Mouse (Mus musculus) ES-Bruce4 (cell line): ENCODE results near the gene Mmgt2. TPM values are rescaled to one million over a fixed set of nuclear protein-coding genes. Genes with fewer than 3 reads are reported as not detected.

ENCODE experiments used
- H3K27ac ChIP-seq: 2 replicates; pipeline ENCODE4 v1.5.1; 2012; ENCODE audit warnings: low read length, inconsistent platforms; ENCODE audit not compliant: insufficient read depth
- H3K27me3 ChIP-seq: 2 replicates; pipeline ENCODE4 v1.6.1; 2012; ENCODE audit warnings: mild to moderate bottlenecking, low read length, inconsistent platforms; ENCODE audit not compliant: control insufficient read depth, poor library complexity, insufficient read depth, severe bottlenecking
- H3K36me3 ChIP-seq: 2 replicates; pipeline ENCODE4 v1.6.1; 2012; ENCODE audit warnings: inconsistent platforms, mild to moderate bottlenecking, low read length, moderate library complexity; ENCODE audit not compliant: control insufficient read depth, poor library complexity, insufficient read depth, severe bottlenecking
- H3K4me1 ChIP-seq: one replicate; pipeline ENCODE4 v1.8.1; 2011; ENCODE audit warnings: low read length; ENCODE audit not compliant: control insufficient read depth, insufficient read depth
- H3K4me3 ChIP-seq: 2 replicates; pipeline ENCODE4 v1.5.1; 2011; ENCODE audit warnings: low read depth, mild to moderate bottlenecking, low read length
- H3K9ac ChIP-seq: 2 replicates; pipeline ENCODE4 v1.6.1; 2012; ENCODE audit warnings: low read depth, mild to moderate bottlenecking, inconsistent platforms; ENCODE audit not compliant: poor library complexity, severe bottlenecking
- H3K9me3 ChIP-seq: replicated peaks from 2 replicates; pipeline ENCODE4 v1.6.1; 2012; ENCODE audit warnings: mild to moderate bottlenecking, low read length, inconsistent platforms; ENCODE audit not compliant: control insufficient read depth, poor library complexity, insufficient read depth, severe bottlenecking
- CTCF ChIP-seq: IDR thresholded peaks from one replicate; pipeline ENCODE4 v1.8.1; 2011; ENCODE audit warnings: low read depth, low read length
- EP300 ChIP-seq: IDR thresholded peaks from 2 replicates; pipeline ENCODE4 v1.6.1; 2011; ENCODE audit warnings: low read depth, low read length; ENCODE audit not compliant: insufficient read depth
- POLR2A ChIP-seq: IDR thresholded peaks from one replicate; pipeline ENCODE4 v1.8.1; 2011; ENCODE audit warnings: low read length; ENCODE audit not compliant: insufficient read depth
- polyA plus RNA-seq: library from polyadenylated mRNA; stranded (reverse); fragments of >200 nt; gene quantifications from 2 replicates; pipeline ENCODE4 v1.2.4, GENCODE M21; 2011; ENCODE audit warnings: low read depth; ENCODE audit not compliant: missing spikeins, insufficient read depth, insufficient read length

The Mmgt2 gene
- polyA plus RNA-seq, 1 experiment = 12.6 TPM

DNA sequence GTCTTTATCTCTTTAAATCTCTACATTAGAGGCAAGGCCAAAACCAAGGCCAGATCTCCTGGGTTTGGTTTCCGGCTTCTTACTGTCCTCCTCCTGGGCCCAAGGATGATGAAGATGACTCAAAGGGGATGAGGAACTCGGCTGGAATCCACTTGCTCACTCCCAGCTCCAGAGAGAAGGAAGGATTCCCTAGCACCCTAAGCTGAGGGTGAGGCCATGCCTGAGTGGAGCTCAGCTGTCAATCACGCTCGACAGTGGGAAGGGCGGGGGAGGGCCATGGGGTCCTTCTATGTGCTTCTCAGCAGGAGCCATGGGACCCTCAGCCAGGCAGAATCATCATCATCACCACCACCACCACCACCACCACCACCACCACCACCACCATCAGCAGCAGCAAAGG lies 11.1 kb upstream of the Mmgt2 start:
- Histone ChIP-seq H3K27me3 (no peaks in the 10 kb centered on the region), H3K4me3 (no peak overlapping the region), H3K9me3 (no peaks in the 10 kb centered on the region), H3K4me1 (no peaks in the 10 kb centered on the region), H3K27ac (no peak overlapping the region), H3K9ac (no peak overlapping the region), H3K36me3 (no peaks in the 10 kb centered on the region)
- no peak for TF ChIP-seq CTCF
- no peak for TF ChIP-seq EP300
- no peak for TF ChIP-seq POLR2A

DNA sequence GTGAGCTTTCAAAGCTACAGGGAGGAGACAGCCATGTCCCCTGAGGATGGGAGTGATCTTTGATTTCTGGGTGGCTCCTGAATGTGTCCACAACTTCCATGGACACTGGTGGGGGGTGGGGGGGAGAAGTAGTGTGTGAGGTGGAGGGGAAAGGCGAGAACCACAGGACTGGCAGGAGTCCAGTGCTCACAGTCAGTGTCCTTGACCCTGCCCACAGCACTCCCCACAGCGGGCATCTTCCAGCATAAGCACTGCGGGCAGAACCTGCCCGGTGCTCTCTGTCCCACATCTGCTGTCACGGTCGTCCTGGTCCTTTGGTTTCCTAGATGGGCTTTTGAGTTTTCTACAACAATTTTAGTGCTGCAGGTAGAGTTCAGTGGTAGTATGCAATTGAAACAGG lies 10.7 kb upstream of the Mmgt2 start:
- Histone ChIP-seq H3K27ac (no peak overlapping the region), H3K36me3 (no peaks in the 10 kb centered on the region), H3K9me3 (no peaks in the 10 kb centered on the region), H3K4me1 (no peaks in the 10 kb centered on the region), H3K27me3 (no peaks in the 10 kb centered on the region), H3K9ac (no peak overlapping the region), H3K4me3 (no peak overlapping the region)
- TF ChIP-seq POLR2A (no peak), CTCF (no peak), EP300 (no peak)

DNA sequence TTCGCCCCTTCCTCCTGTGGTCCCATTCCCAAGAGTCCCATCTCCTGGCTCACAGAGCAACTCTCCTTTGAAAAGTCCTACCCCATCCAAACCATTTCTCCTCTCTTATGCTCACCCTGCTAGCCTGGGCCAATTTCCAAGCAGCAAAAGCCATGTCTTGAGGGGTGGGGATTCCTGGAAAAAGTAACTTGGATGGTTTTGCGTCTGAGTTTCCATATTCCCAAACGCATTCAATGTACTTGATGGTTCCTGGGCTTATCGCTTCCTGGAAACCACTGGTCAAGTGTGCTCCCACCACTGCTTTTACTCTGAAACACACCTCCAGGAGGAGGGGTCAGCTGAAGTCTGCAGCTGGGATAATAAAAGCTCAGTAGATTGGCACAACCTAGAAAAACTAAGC lies 10.1 kb upstream of the Mmgt2 start:
- no peak overlapping the region for H3K27ac ChIP-seq
- H3K36me3 ChIP-seq = no peaks in the 10 kb centered on the region
- no peaks in the 10 kb centered on the region for H3K4me1 ChIP-seq
- no peaks in the 10 kb centered on the region for H3K27me3 ChIP-seq
- TF ChIP-seq POLR2A (no peak), EP300 (no peak), CTCF (no peak)
- no peaks in the 10 kb centered on the region for H3K9me3 ChIP-seq
- H3K9ac ChIP-seq = no peak overlapping the region
- H3K4me3 ChIP-seq = no peak overlapping the region

DNA sequence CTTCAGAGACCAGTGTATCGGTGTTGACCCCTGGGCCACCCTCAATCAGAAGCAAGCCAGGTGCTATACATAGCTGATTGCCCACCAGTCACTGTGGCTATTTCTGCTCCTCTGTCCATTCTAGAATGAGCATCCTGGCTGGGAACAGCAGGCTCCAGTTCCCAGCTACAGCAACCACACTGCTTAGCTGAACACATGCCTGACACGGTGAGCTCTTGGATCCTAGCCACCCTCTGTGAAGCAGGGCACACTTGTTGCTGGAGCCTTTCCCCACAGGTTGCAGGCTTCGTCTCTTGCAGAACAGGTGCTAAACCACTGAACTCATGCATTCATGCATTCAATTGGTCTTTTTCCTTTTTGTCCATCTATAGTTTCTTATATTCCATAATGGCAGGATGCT lies 8.1 kb upstream of the Mmgt2 start:
- Histone ChIP-seq H3K4me3 (no peak overlapping the region), H3K27ac (no peak overlapping the region), H3K9ac (no peak overlapping the region), H3K36me3 (no peaks in the 10 kb centered on the region), H3K9me3 (no peaks in the 10 kb centered on the region), H3K27me3 (no peaks in the 10 kb centered on the region), H3K4me1 (peaks cover 2% of the 10 kb centered on the region)
- TF ChIP-seq CTCF (no peak), POLR2A (no peak), EP300 (no peak)

DNA sequence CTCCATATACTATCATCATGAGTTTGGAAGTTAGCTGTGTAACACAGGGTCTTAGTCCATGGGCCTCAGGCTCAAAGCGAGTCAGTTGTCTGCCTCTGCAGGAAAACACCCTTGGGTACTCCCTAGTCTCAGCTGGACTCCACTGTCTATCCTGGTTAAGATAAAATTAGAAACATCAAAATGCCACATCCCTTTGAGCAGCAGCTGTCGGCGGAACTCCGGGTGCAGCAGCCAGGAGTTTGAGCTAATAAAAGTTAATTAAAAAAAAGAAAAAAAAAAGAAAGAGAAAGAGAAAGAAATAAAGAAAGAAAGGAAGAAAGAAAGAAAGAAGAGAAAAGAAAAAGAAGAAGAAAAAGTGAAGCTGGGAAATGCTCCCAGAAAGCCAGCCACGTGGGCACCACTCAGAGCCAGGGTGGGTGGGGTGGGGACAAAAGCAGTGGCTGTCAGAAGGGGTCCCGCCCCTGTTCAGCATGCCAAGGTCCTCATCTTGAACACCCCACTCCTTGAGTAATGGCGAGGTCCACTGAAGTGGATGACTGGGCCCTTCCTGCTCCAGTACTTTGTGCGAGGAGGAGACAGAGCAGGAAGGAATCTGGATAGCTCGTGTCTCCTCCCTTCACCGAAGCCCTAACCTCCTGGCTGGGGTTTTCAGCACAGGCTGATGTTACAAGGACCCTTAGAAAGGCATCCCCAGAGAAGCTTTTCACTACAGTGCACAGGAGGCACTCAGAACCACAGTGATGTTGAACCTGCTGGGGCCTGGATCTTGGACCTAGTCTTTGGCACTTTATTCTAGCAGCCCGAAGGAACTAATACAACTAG lies 6.2 kb upstream of the Mmgt2 start:
- no peaks in the 10 kb centered on the region for H3K27me3 ChIP-seq
- H3K4me1 ChIP-seq = peaks cover 2% of the 10 kb centered on the region
- H3K27ac ChIP-seq = no peak overlapping the region
- no peak overlapping the region for H3K4me3 ChIP-seq
- no peak for TF ChIP-seq CTCF
- no peak for TF ChIP-seq EP300
- TF ChIP-seq POLR2A = no peak
- H3K9me3 ChIP-seq = no peaks in the 10 kb centered on the region
- no peaks in the 10 kb centered on the region for H3K36me3 ChIP-seq
- no peak overlapping the region for H3K9ac ChIP-seq

DNA sequence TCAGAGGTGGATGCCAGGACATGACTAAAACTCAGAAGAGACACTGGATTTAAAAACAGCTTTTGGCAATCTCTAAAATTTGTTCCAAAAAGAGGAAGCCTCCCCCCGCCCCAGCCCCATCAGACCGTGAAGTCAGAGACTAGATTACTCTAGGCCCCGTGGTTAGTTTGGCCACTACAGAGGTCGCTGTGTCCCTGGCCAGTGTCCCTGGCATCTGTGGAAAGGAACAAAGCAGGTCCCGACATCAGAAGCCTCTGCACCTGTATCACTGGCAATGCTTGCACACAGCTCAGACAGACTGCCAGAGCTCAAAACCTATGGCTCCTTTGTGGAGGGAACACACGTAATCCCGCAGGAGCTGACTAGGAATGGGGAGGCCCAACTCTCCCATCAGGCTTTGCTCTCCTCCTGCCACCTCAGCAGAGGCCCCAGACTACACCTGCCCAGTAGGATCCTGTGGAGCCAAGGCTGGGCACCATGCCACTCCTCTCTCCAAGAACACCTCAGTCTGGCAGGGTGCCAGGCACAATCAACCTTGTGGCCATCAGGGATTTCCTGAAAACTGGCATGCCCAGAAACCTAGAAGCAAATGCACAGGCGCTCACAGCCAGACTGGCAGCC lies 5.3 kb upstream of the Mmgt2 start:
- no peaks in the 10 kb centered on the region for H3K27me3 ChIP-seq
- H3K36me3 ChIP-seq = no peaks in the 10 kb centered on the region
- H3K9me3 ChIP-seq = no peaks in the 10 kb centered on the region
- no peak overlapping the region for H3K4me3 ChIP-seq
- H3K27ac ChIP-seq = no peak overlapping the region
- TF ChIP-seq POLR2A (no peak), CTCF (no peak), EP300 (no peak)
- H3K4me1 ChIP-seq = peaks cover 2% of the 10 kb centered on the region
- H3K9ac ChIP-seq = no peak overlapping the region
